Mouse (Mus musculus): ENCODE measurements around the gene Tmem216.

DNA sequence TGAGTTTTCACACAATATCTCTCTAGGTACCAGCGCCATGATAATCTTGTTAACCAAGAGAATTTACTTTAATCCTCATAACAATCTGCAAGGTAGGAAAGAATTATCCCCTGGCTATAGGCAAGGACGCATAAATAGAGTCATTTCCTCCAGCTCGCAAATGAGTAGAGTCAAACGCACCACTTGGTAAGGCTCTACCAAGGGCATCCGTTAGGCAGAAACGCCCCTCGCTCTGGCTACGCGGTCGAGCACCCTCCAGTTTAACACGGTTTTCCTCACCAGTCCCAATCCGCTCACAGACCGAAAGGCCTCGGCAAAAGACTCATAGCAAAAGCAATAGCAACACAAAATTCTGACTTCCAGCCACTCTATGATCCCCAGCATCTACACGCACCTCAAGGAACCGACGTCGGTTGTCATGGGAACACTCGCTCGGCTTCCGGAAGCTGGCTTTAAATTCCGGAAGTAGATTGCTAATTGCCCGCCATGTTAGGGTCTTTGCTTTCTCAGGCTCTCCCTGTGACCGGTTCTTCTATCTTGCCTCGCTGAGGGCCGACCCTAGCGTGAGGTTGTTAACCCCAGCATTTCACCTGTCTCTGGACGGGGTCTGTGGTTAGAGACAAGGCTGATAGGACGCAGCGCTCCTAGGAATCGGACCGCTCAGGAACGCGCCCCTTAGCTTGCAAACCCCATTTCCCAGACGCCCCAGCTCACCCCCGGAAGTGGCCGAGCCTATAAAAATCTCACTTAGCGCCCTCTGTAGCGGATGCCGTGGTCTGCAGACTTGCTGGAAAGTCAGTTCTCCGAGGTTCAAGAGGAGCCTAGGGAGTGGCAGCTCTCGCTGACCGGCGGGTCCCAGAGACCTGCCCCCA is 20.9 kb upstream of the Tmem216 start, which contains the start of the genes Cyb561a3 and Tmem138:
- TF ChIP-seq POLR2A (IDR thresholded peaks at IDR 0.05; ENCODE audit: insufficient read depth, low read depth, low read length) (peak; percentile 58; the same call in 1 of the 2 replicates), CTCF (IDR thresholded peaks at IDR 0.05; ENCODE audit: insufficient read depth, low read depth, low read length) (no peak)
